32 mouse cellular contexts compared by ENCODE assay signal in the genomic region with DNA sequence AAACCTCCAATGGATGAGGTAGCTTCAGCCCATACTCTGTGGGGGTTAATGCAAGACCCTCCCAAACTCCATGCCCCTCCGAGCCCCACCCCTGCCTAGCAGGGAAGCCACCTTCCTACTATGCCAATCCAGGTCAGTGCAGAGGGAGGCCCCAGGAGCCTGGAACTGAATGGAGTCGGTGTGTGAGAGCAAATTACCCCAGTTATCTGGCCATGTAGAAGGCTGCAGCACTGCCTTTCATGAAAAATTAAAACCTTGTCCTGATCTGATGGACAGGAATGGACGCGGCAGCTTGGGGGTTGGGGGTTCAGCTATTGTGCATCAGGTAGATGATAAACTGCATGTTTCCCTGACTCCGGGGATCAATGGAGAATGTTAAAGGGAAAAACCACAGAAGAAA.
"Had no signal": no experiment of that assay in that cellular context is flagged by ENCODE, and none has a peak within 500 bp of the region (broad histone marks: within the 10 kb centered on the region; RNA-seq: fewer than 3 reads in every experiment).

No protein-coding gene starts in this region.

- H3K4me3 ChIP-seq: left cerebral cortex, adult 2 months; limb, embryonic 10.5 days; limb, embryonic 12.5 days; limb, embryonic 13.5 days; limb, embryonic 15.5 days; liver, embryonic 12.5 days; liver, embryonic 13.5 days; liver, embryonic 15.5 days; lung, embryonic 15.5 days; megakaryocyte, embryonic 14.5 days; midbrain, embryonic 10.5 days; midbrain, embryonic 12.5 days; midbrain, embryonic 13.5 days; midbrain, embryonic 15.5 days; myocyte had no signal

- H3K4me1 ChIP-seq: limb, embryonic 10.5 days; limb, embryonic 12.5 days; limb, embryonic 13.5 days; limb, embryonic 15.5 days; liver, embryonic 12.5 days; liver, embryonic 13.5 days; liver, embryonic 15.5 days; lung, embryonic 15.5 days; megakaryocyte, embryonic 14.5 days; midbrain, embryonic 10.5 days; midbrain, embryonic 12.5 days; midbrain, embryonic 15.5 days had no signal

- H3K27me3 ChIP-seq: limb, embryonic 13.5 days; limb, embryonic 15.5 days; liver, embryonic 12.5 days; liver, embryonic 13.5 days; liver, embryonic 15.5 days; lung, embryonic 15.5 days; midbrain, embryonic 12.5 days; midbrain, embryonic 13.5 days; midbrain, embryonic 15.5 days had no signal

- ATAC-seq: liver, embryonic 12.5 days; liver, postnatal 0 days; lung, postnatal 0 days; midbrain, embryonic 13.5 days; midbrain, embryonic 15.5 days; midbrain, embryonic 16.5 days had no signal

- H3K27ac ChIP-seq: left cerebral cortex, adult 2 months; limb, embryonic 10.5 days; limb, embryonic 12.5 days; limb, embryonic 13.5 days; limb, embryonic 15.5 days; liver, embryonic 12.5 days; liver, embryonic 13.5 days; liver, embryonic 14.5 days; liver, embryonic 15.5 days; lung, embryonic 15.5 days; macrophage; midbrain, embryonic 10.5 days; midbrain, embryonic 12.5 days; midbrain, embryonic 13.5 days; midbrain, embryonic 15.5 days had no signal

- H3K4me2 ChIP-seq: limb, embryonic 12.5 days; limb, embryonic 13.5 days; limb, embryonic 15.5 days; liver, embryonic 11.5 days; liver, embryonic 12.5 days; liver, embryonic 13.5 days; liver, embryonic 15.5 days; lung, embryonic 14.5 days; lung, embryonic 15.5 days; midbrain, embryonic 11.5 days; midbrain, embryonic 12.5 days; midbrain, embryonic 13.5 days; midbrain, embryonic 15.5 days had no signal

- H3K9ac ChIP-seq: limb, embryonic 12.5 days; limb, embryonic 13.5 days; limb, embryonic 15.5 days; liver, embryonic 12.5 days; liver, embryonic 13.5 days; liver, embryonic 14.5 days; liver, embryonic 15.5 days; liver, postnatal 0 days; lung, embryonic 14.5 days; lung, embryonic 15.5 days; midbrain, embryonic 12.5 days; midbrain, embryonic 13.5 days; midbrain, embryonic 15.5 days had no signal

- H3K9me3 ChIP-seq: limb, embryonic 10.5 days; limb, embryonic 12.5 days; limb, embryonic 13.5 days; limb, embryonic 15.5 days; liver, embryonic 12.5 days; liver, embryonic 13.5 days; liver, embryonic 15.5 days; lung, embryonic 15.5 days; midbrain, embryonic 10.5 days; midbrain, embryonic 12.5 days; midbrain, embryonic 13.5 days; midbrain, embryonic 15.5 days had no signal

- DNase-seq: left cerebral cortex, postnatal 4 days; liver; liver, embryonic 13.5 days; liver, postnatal 0 days; lung, adult 18-20 months; lung, adult 2 months; lung, embryonic 14.5 days; lung, postnatal 10 days; lung, postnatal 14 days; lung, postnatal 36 days; lung, postnatal 4 days; midbrain, embryonic 14.5 days had no signal

- H3K36me3 ChIP-seq: limb, embryonic 10.5 days; limb, embryonic 12.5 days; limb, embryonic 13.5 days; limb, embryonic 15.5 days; liver, embryonic 12.5 days; liver, embryonic 13.5 days; liver, embryonic 15.5 days; lung, embryonic 15.5 days; midbrain, embryonic 10.5 days; midbrain, embryonic 12.5 days; midbrain, embryonic 13.5 days; midbrain, embryonic 15.5 days had no signal
